ENCODE assay signal across 9 mouse cellular contexts in the genomic region with DNA sequence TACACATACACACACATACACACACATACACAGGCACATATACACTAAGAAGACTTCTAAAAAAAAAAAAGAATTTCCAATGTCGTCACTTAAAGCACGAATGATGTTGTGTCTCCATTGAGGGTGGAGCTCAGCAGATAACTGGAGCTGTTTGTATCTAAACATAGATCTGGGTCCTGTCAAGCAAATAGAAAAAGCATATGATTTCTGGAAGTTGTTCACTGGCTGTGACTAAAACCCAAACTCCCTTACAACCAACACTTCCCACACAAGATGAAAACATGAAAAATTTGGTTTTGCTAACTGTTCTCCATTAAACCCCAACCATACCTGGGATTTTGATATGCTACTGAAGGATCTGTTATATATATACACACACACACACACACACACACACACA. TPM values are rescaled to one million over a fixed set of nuclear protein-coding genes. Genes with fewer than 3 reads are reported as not detected.
DNase-seq lines count a peak whose midpoint lies in the region; ATAC-seq and TF ChIP-seq lines count a peak whose summit lies in the region.
"Had no signal": no experiment of that assay in that cellular context is flagged by ENCODE, and none has a peak within 500 bp of the region (broad histone marks: within the 10 kb centered on the region; RNA-seq: fewer than 3 reads in every experiment).

No protein-coding gene starts in this region.

- DNase-seq in forebrain, embryonic 10.5 days (ENCODE audit: extremely low spot score, low spot score): no peak
- no peak for DNase-seq in kidney, adult 18-20 months
- no peak for DNase-seq in liver, postnatal 0 days
- DNase-seq in cerebellum, adult 9-11 months: no peak
- no peak for DNase-seq in thymus, postnatal 25 days

- H3K9me3 ChIP-seq in forebrain, embryonic 10.5 days: no peaks in the 10 kb centered on the region
- H3K9me3 ChIP-seq in forebrain, embryonic 12.5 days: no peaks in the 10 kb centered on the region
- no peaks in the 10 kb centered on the region for H3K9me3 ChIP-seq in kidney, embryonic 15.5 days (replicated peaks)
- no peaks in the 10 kb centered on the region for H3K9me3 ChIP-seq in liver, postnatal 0 days (ENCODE audit: low read length)

- no peak overlapping the region for H3K9ac ChIP-seq in forebrain, embryonic 12.5 days
- no peak overlapping the region for H3K9ac ChIP-seq in kidney, embryonic 15.5 days
- no peak overlapping the region for H3K9ac ChIP-seq in liver, postnatal 0 days (replicated peaks)

- WGBS in forebrain, embryonic 10.5 days: 95% methylated on average over 2 of the region's 2 CpGs
- 93% methylated on average over 2 of the region's 2 CpGs for WGBS in forebrain, embryonic 12.5 days
- 90% methylated on average over 2 of the region's 2 CpGs for WGBS in kidney, embryonic 15.5 days
- 68% methylated on average over 2 of the region's 2 CpGs for WGBS in liver, postnatal 0 days (ENCODE audit: insufficient replicate concordance)

- H3K27ac ChIP-seq in forebrain, embryonic 10.5 days: peak overlapping the region; percentile 80; the same call in 1 of the 2 replicates
- no peak overlapping the region for H3K27ac ChIP-seq in forebrain, embryonic 12.5 days
- peak overlapping the region; percentile 89; the same call in 1 of the 2 replicates for H3K27ac ChIP-seq in kidney, embryonic 15.5 days
- H3K27ac ChIP-seq in liver, postnatal 0 days (ENCODE audit: low read depth): peak overlapping the region; percentile 82

- H3K36me3 ChIP-seq in forebrain, embryonic 10.5 days (replicated peaks): no peaks in the 10 kb centered on the region
- H3K36me3 ChIP-seq in forebrain, embryonic 12.5 days (replicated peaks): no peaks in the 10 kb centered on the region
- no peaks in the 10 kb centered on the region for H3K36me3 ChIP-seq in kidney, embryonic 15.5 days
- H3K36me3 ChIP-seq in liver, postnatal 0 days (replicated peaks; ENCODE audit: insufficient read depth, low read length): no peaks in the 10 kb centered on the region

- TF ChIP-seq EP300 in liver, postnatal 0 days (IDR thresholded peaks at IDR 0.05; ENCODE audit: low read depth): no peak

- no peaks in the 10 kb centered on the region for H3K27me3 ChIP-seq in forebrain, embryonic 10.5 days (ENCODE audit: poor library complexity, severe bottlenecking)
- peaks cover 3% of the 10 kb centered on the region; the same call in 1 of the 2 replicates for H3K27me3 ChIP-seq in forebrain, embryonic 12.5 days
- no peaks in the 10 kb centered on the region for H3K27me3 ChIP-seq in kidney, embryonic 15.5 days
- no peaks in the 10 kb centered on the region for H3K27me3 ChIP-seq in liver, postnatal 0 days (ENCODE audit: insufficient read depth, low read length)
- H3K27me3 ChIP-seq: Patski had no signal

- TF ChIP-seq CTCF in liver, postnatal 0 days (IDR thresholded peaks at IDR 0.05; ENCODE audit: low read depth): no peak

- no peak overlapping the region for H3K4me3 ChIP-seq in forebrain, embryonic 10.5 days
- no peak overlapping the region for H3K4me3 ChIP-seq in forebrain, embryonic 12.5 days (replicated peaks)
- H3K4me3 ChIP-seq in kidney, embryonic 15.5 days (replicated peaks): no peak overlapping the region
- no peak overlapping the region for H3K4me3 ChIP-seq in liver, postnatal 0 days (ENCODE audit: low read depth, low read length)

- no peak for ATAC-seq in forebrain, embryonic 12.5 days (ENCODE audit: low FRiP score)
- ATAC-seq in kidney, embryonic 15.5 days (replicated peaks; ENCODE audit: low FRiP score): no peak
- peak; percentile 21 for ATAC-seq in activated CD4-positive, CD25-positive, alpha-beta regulatory T cell, adult 4 months
- ATAC-seq in liver, postnatal 0 days: no peak
- ATAC-seq: Patski had no signal

- no peak overlapping the region for H3K4me2 ChIP-seq in forebrain, embryonic 12.5 days
- no peak overlapping the region for H3K4me2 ChIP-seq in kidney, embryonic 15.5 days
- H3K4me2 ChIP-seq in liver, postnatal 0 days (ENCODE audit: low read depth, low read length): peak overlapping the region; percentile 62

- peaks cover 31% of the 10 kb centered on the region for H3K4me1 ChIP-seq in forebrain, embryonic 10.5 days
- H3K4me1 ChIP-seq in forebrain, embryonic 12.5 days: peaks cover 20% of the 10 kb centered on the region
- peaks cover 15% of the 10 kb centered on the region for H3K4me1 ChIP-seq in kidney, embryonic 15.5 days
- H3K4me1 ChIP-seq in liver, postnatal 0 days (ENCODE audit: insufficient read depth): peaks cover 21% of the 10 kb centered on the region

RNA-seq across cellular contexts. Expression of a gene that starts 58.5 kb away (rescaled TPM):
- polyA plus RNA-seq in forebrain, embryonic 10.5 days (2016; fragmentation: Nextera tagmentation; extraction: Ambion mirVana): 13.4 and 13.9 TPM in 2 replicates
- polyA plus RNA-seq in forebrain, embryonic 12.5 days (2016; fragmentation: Nextera tagmentation; extraction: Ambion mirVana): 14.3 and 15.3 TPM in 2 replicates
- polyA plus RNA-seq in kidney, embryonic 15.5 days (2015; fragmentation: Nextera tagmentation; extraction: Ambion mirVana): 27.2 and 29.8 TPM in 2 replicates
- 100 to 1,000 TPM in 1 of 2 experiments, 10 to 100 TPM in 1; 84.4 to 102 TPM for polyA plus RNA-seq in activated CD4-positive, CD25-positive, alpha-beta regulatory T cell, adult 4 months (2017; shearing (Covaris generic))
- 10.8 and 11.5 TPM in 2 replicates for polyA plus RNA-seq in liver, postnatal 0 days (2015; fragmentation: Nextera tagmentation; extraction: Ambion mirVana)
